8 mouse cellular contexts compared by ENCODE assay signal in genomic region chr10:4088744-4089414, GRCm38 (mm10).
DNase-seq lines count a peak whose midpoint lies in the region; ATAC-seq and TF ChIP-seq lines count a peak whose summit lies in the region.

No protein-coding gene starts in this region.

- TF ChIP-seq CTCF in gastrocnemius, adult 2 months (IDR thresholded peaks at IDR 0.05): peak; percentile 61

- peak; percentile 41 for DNase-seq in gastrocnemius, adult 2 months
- DNase-seq in gastrocnemius, postnatal 25 days: no peak
- DNase-seq in ovary, postnatal 36 days (ENCODE audit: low spot score): peak; percentile 14
- no peak for DNase-seq in ovary, adult 18-20 months (ENCODE audit: low spot score)
- DNase-seq in forelimb bud, embryonic 11.5 days (ENCODE audit: low read depth, low spot score): peak; percentile 49
- DNase-seq in naive thymus-derived CD4-positive, alpha-beta T cell, adult 2 months (ENCODE audit: low read depth): peak; percentile 52
- DNase-seq in layer of hippocampus, adult 9-10 months (ENCODE audit: low spot score): no peak

- H3K27ac ChIP-seq in gastrocnemius, adult 2 months: no peak overlapping the region

- intact Hi-C loops in gastrocnemius, adult 2 months (cut with DNase I): no loop called here

- no peak overlapping the region for H3K4me3 ChIP-seq in gastrocnemius, adult 2 months

- no peak for ATAC-seq in megakaryocyte, adult 5-6 weeks (ENCODE audit: poor library complexity, severe bottlenecking)

Comparison
In these comparisons a context has a peak if more than half of its experiments do, and no peak if none do; other contexts are left out.
1. DNase-seq: peak in gastrocnemius, adult 2 months (single experiment), ovary, postnatal 36 days (single experiment), forelimb bud, embryonic 11.5 days (single experiment) and naive thymus-derived CD4-positive, alpha-beta T cell, adult 2 months (single experiment); none in gastrocnemius, postnatal 25 days (single experiment), ovary, adult 18-20 months (single experiment) and layer of hippocampus, adult 9-10 months (single experiment).